Mouse (Mus musculus) cerebellum, adult 11 months (tissue): Measurements from ENCODE around the gene Aldh3b3.
"Not testable (repeated sequence)": the region's sequence is repeated elsewhere in the genome, so short reads cannot be mapped to it uniquely, and the experiment has no call there.

Experiments used
- DNase-seq: peaks from one replicate; pipeline ENCODE4 v3.0.0; 2022

Aldh3b3 gene

GRCm38 (mm10) chr19:3935896-3936850 is 22.3 kb upstream of the Aldh3b3 start:
- peak; percentile 35 for DNase-seq

DNA sequence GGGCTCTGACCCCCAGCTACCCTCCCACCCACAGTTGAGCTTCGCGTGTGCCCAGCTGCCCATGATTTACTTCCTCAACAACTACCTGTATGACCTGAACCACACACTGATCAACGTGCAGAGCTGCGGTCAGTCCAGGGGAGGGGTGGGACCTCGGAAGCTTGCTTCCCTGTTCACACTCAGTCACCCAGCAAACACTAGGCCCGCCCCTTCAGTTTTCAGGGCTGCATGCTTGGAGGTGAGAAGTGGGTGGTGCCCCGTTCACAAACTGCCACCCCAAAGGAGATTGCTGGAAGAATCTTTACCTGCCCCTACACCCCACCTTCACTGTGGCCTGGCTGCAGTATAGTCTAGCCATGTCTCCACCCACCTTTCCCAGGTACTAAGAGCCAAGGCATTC is 16.1 kb upstream of the Aldh3b3 start:
- no peak for DNase-seq

DNA sequence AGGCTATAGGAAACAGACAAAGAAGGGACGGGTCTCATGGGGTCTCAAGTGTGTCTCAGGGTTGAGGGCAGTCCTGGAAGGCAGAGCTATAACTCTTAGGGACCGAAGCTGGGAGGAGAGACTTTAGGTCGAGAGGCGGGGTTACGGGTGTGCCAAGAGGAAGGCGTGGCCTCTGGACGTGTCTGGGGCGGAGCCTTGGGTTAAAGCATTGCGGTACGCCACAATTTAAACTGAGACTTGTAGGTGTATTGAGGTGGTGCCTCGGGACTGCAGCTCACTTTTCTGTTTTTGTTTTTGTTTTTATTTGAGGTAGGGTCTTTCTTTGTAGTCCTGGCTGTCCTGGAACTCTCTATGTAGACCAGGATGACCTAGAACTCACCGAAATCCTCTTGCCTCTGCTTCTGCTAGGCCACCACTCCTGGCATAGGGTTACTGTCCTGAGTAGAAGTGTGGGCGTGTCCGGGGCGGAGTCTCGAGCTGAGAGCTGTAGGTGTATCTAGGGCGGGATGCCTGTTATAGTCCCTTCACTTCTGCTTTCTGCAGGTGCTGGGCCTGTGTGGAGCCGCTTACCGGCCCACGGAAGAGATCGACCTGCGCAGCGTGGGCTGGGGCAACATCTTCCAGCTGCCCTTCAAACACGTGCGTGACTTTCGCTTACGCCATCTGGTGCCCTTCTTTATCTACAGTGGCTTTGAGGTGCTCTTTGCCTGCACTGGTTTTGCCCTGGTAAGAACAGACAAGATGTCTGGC is 15.3 kb upstream of the Aldh3b3 start:
- no peak for DNase-seq

DNA sequence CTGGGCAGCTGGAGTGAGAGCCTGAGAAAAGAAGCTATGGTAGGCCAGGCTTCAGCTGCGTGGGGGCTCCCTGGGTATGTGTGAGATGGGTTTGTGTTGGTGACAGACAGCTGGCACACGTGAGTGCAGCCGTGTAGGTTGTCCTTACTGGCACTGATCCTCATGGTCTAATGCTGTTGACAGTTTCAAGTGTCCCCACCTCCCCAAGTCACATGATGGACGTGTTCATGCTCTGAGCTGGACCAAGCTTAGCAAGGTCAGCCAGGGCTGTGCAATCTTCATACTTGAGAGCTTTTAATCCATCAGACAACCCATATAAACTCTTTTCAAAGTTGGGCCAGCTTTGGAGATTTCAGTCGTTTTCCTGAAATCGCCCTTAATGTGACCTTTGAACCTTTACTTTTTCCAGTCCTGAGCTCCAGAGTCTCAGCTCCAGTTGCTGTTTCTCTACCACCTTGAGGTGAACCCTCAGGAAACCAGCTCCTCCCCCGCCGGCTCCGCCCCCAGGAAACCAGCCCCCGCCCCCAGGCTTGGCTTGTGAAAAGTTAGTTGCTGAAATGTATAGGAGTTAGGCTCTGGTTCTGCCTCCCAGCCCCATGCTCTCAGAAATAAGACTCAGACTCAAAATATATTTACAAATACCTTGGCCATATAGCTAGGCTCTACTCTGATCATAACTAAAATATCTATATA is 12.4 kb upstream of the Aldh3b3 start:
- no peak for DNase-seq

GRCm38 (mm10) chr19:3946715-3947114 is 11.7 kb upstream of the Aldh3b3 start:
- peak; percentile 51 for DNase-seq

DNA sequence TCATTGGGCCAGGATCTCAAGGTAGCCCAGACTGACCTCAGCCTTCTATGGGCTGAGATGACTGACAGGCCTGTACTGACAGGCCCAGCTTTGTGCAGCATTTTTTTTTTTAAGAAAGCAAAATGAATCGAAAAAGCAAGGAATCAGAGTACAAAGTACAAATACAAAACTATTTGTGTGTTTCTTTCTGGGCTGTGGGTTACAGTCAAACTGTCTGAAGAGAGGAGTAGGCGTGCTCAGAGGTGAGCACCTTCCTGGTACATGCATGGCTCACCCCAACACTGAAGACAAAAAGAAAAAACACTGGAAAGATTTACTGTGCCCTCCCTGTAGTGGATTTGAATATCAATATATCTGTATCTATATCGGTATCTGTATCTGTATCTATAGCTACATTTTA is 10.6 kb upstream of the Aldh3b3 start:
- DNase-seq, result no peak

GRCm38 (mm10) chr19:3948546-3948945 is 9.9 kb upstream of the Aldh3b3 start:
- DNase-seq, result no peak

- no peak for DNase-seq
Measured at GRCm38 (mm10) chr19:3950331-3950730, 8.1 kb upstream of the Aldh3b3 start.

- DNase-seq, result no peak
Measured at GRCm38 (mm10) chr19:3951461-3951860, 7.0 kb upstream of the Aldh3b3 start.

DNA sequence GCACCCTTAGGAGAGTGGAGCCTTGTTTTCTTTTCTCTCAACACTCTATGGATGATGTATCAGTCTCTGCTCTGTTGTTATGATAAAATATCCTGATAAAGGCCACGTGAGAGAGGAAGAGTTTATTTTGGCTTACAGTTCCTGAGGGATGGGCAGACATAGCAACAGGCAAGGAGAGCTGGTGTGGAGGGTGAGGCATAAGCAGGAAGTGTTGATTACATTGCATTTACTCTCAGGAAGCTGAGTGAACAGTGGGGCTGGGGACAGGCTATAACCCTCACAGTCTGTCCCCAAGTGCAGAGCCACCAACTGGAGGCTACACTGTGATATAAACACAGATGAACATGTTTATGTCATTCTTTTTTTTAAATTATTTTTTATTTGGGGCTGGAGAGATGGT is 6.3 kb upstream of the Aldh3b3 start:
- no peak for DNase-seq

DNA sequence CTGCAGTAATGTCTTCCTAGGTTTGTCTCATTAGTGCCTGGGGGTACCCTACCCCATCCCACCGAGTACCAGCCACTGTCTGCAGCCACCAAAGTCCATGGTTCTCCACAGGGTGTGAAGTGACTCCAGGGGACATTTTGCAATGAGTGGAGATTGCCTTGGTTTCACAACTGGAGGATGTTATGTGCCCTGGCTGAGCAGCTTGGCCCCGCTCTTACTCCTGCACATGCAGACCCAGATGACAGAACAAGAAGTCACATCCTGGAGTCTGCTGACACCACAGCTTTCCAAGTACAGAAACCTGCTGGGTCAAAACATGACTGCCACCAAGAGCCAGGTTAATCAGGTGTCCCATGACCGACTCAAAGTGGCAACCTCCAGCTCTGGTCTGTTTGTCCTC is 3.4 kb upstream of the Aldh3b3 start:
- DNase-seq, result no peak

DNA sequence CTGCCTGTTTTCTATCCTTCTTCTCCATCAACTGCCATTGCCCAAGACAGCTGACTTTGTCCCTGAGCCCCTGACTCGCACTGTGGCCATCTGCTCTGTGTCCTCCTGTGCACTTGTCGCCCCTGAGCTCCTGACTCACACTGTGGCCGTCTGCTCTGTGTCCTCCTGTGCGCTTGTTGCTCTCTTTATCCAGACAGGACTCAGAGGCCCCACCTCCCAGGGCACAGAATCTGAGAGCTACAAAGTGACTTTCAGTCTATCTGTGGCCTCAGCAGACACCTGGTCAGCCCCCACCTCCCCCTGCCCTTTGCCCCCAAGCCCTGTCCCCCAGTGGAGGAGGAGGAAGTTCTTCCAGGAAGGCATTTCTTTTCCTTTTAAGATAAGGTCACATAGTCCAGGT is 2.6 kb upstream of the Aldh3b3 start:
- DNase-seq, result no peak

GRCm38 (mm10) chr19:3957296-3958036 is 979 bp upstream of the Aldh3b3 start:
- DNase-seq, result not testable (repeated sequence)

DNA sequence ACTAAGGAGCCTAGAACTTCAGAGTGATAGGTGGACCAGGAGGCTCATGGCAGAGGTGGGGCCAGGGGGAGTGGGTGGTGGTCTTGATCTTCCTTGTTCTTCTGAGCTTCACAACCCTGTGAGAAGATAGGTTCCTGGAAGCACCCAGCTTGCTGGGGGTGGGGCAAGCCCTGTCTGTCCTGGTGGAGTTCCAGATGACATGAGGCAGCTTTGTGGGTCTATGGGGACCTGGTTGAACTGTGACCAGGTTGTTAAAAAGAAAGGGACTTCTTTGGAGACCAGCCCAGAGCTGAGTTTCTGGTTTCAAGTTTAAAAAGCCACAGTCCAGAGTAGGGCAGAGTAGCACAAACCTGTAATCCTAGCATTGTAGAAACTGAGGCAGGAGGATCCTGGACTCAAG is 585 bp downstream of the Aldh3b3 start:
- no peak for DNase-seq

GRCm38 (mm10) chr19:3960211-3960610 is 1.8 kb downstream of the Aldh3b3 start:
- DNase-seq, result no peak

DNA sequence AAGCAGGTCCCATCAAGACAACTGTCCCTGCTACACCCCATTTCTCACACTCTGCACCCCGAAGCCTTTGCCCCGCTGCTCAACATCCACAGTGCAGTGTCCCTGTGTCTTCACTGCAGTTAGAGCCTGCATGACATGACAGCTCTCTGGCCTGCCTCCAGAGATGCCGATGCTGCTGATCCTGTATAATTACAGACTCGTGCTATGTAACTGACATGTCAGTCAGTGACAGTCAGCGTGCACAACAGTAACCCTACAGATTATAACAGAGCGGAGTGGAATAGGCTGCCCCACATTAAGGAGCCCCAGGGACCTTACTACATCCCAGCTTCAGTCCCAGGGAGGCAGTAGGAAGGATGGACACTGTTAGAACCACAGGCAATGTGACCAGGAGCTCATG is 3.4 kb downstream of the Aldh3b3 start:
- DNase-seq, result not testable (repeated sequence)

GRCm38 (mm10) chr19:3962469-3962868 is 4.0 kb downstream of the Aldh3b3 start:
- DNase-seq, result no peak

DNA sequence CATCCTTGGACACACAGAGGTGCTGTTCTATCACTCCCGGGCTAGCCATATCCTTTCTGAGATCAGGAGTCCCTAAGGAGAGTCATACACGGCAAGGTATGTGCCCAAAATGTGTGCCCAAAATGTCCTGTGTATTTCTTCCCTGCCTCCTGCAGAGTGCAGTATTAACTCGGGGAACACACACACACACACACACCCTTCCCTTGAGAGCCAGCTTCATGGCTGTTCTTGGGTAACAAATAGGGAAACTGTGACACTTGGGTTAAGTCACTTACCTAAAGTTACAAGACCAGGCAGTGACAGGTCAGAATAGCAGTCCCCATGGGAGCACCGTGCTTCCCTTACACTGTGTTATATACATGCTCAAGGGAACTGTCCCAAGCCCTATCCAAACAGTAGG is 5.6 kb downstream of the Aldh3b3 start:
- DNase-seq, result no peak

GRCm38 (mm10) chr19:3966330-3967075 is 8.1 kb downstream of the Aldh3b3 start:
- no peak for DNase-seq

GRCm38 (mm10) chr19:3967258-3967657 is 8.8 kb downstream of the Aldh3b3 start:
- DNase-seq, result no peak

DNA sequence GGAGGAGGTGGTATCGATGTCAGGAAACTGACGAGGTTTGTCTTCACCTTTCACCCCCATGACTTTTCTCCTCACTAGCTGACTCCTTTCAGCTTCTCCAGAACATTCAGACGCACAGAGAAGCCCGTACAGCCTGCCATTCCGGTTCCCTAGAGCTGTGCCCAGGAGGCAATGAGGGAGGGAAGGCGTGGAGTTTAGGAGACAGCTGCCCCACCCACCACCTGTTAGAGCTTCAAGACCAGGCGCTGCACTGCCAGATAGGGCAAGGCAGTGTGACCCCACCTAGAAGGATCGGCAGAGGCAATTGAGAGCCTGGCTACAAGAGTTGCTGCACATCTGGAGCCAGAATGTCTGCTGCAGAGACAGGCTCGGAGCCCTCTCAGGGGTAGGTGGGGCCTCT is 13.8 kb downstream of the Aldh3b3 start, which contains the start of gene Aldh3b2:
TSS of gene Aldh3b2 (plus strand) at position 100 of the 400 bp plus-strand sequence.
- no peak for DNase-seq

DNA sequence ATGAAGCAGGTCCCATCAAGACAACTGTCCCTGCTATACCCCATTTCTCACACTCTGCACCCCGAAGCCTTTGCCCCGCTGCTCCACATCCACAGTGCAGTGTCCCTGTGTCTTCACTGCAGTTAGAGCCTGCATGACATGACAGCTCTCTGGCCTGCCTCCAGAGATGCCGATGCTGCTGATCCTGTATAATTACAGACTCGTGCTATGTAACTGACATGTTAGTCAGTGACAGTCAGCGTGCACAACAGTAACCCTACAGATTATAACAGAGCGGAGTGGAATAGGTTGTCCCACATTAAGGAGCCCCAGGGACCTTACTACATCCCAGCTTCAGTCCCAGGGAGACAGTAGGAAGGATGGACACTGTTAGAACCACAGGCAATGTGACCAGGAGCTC is 16.2 kb downstream of the Aldh3b3 start:
- DNase-seq, result not testable (repeated sequence)
